Mouse (Mus musculus): ENCODE data around the gene Fgfr4. TPM values are rescaled to one million over a fixed set of nuclear protein-coding genes. Genes with fewer than 3 reads are reported as not detected.

Gene Fgfr4
- polyA plus RNA-seq (2015; fragmentation: Nextera tagmentation; extraction: Ambion mirVana) = 0.80 and 2.6 TPM in 2 replicates

- no peak within 1 kb of the TSS for H3K27ac ChIP-seq (ENCODE audit: low read length)
- H3K9ac ChIP-seq (ENCODE audit: low read length) = peak within 1 kb of the TSS; percentile 65
- H3K27me3 ChIP-seq (ENCODE audit: control insufficient read depth, insufficient read depth, low read length) = peaks cover 27% of the 10 kb centered on the region
- 2% methylated on average over 68 of the region's 68 CpGs for WGBS
- H3K9me3 ChIP-seq (replicated peaks; ENCODE audit: control insufficient read depth, low read length) = no peaks in the 10 kb centered on the region; the same call in 1 of the 2 replicates
- H3K4me2 ChIP-seq (ENCODE audit: low read depth, low read length) = peak within 1 kb of the TSS; percentile 79
- peak within 1 kb of the TSS; percentile 48 for H3K4me3 ChIP-seq (ENCODE audit: low read length)
- H3K36me3 ChIP-seq (ENCODE audit: control insufficient read depth, insufficient read depth) = no peaks in the 10 kb centered on the region
- H3K4me1 ChIP-seq (ENCODE audit: control insufficient read depth, insufficient read depth, low read length) = peaks cover 5% of the 10 kb centered on the region
- ATAC-seq (replicated peaks; ENCODE audit: extremely low read depth, insufficient read depth, low FRiP score) = no peak
Observed at GRCm38 (mm10) chr13:55152621-55153415, at the start of gene Fgfr4. Gene Fgfr4, plus strand, starts transcription at chr13:55152640.

DNA sequence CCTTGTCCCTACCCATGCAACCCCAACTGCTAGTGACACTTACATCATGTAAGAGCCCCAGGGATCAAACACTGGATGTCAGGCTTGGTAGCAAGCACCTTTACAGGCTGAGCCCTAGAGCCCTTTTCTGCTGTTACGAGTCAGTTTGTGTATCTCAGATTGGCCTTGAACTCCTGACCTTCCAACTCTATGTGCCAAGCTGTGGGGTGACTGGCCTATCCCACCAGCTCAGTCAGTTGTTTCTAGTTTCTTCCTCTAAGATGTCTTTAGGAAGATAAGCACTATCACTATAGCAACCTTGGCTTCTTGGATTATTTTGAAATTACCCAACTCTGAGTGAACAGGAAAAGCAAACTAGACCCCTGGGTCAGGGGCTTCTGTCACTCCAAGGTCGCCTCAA, 49.1 kb upstream of the Fgfr4 start:
- Histone ChIP-seq H3K4me3 (ENCODE audit: low read length) (no peak overlapping the region), H3K36me3 (ENCODE audit: control insufficient read depth, insufficient read depth) (peaks cover 4% of the 10 kb centered on the region; the same call in 1 of the 2 replicates), H3K4me1 (ENCODE audit: control insufficient read depth, insufficient read depth, low read length) (peaks cover 29% of the 10 kb centered on the region), H3K9ac (ENCODE audit: low read length) (no peak overlapping the region), H3K27ac (ENCODE audit: low read length) (no peak overlapping the region), H3K27me3 (ENCODE audit: control insufficient read depth, insufficient read depth, low read length) (no peaks in the 10 kb centered on the region), H3K9me3 (replicated peaks; ENCODE audit: control insufficient read depth, low read length) (no peaks in the 10 kb centered on the region), H3K4me2 (ENCODE audit: low read depth, low read length) (no peak overlapping the region)
- 54% methylated on average over 2 of the region's 2 CpGs for WGBS
- ATAC-seq (replicated peaks; ENCODE audit: extremely low read depth, insufficient read depth, low FRiP score) = no peak

DNA sequence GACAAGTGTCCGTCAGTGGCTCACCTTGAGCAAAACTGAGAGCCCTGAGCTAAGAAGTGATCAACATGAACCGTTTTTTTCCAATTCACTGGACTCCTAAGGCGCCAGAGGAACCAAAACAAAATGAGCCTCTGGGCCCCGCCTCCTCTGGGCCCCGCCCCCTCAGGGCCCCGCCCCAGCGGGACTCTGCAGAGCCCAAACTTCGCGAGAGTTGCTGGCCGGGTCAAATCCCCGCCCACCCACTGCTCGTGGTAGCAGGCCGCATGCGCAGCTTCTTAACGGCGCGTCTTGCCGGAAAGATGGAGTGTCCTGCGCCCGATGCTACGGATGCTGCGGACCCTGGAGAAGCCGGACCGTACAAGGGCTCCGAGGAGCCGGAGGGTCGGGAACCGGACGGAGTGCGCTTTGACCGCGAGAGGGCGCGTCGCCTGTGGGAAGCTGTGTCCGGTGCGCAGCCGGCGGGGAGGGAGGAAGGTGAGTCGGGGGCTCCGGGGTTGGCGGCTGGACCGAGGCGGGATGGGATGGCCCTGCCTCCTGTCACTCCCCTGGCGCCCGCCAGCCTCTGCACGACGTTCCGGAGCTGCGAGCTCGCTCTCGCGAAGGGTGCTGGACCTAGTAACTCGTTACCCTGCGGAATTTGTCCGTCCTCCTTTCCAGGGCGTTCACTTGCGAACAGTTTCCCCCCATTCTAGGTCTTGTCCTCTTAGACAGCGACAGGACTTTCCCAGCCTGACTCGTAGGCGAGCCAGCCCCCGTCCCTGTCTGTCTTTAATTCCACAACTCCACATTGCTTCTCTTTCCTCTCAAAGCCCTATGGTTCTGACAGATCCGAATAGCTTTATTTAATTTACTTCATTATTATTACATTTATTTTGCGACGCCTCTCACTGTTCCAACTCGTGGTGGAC, 47.1 kb upstream of the Fgfr4 start, which contains the start of gene Zfp346:
TSS of gene Zfp346 (plus strand) at position 267 of the 908 bp plus-strand sequence.
- Histone ChIP-seq H3K9ac (ENCODE audit: low read length) (peak within 1 kb of the TSS; percentile 83), H3K9me3 (replicated peaks; ENCODE audit: control insufficient read depth, low read length) (no peaks in the 10 kb centered on the region), H3K4me2 (ENCODE audit: low read depth, low read length) (peak within 1 kb of the TSS; percentile 91), H3K4me3 (ENCODE audit: low read length) (peak within 1 kb of the TSS; percentile 83), H3K27me3 (ENCODE audit: control insufficient read depth, insufficient read depth, low read length) (no peaks in the 10 kb centered on the region), H3K36me3 (ENCODE audit: control insufficient read depth, insufficient read depth) (peaks cover 4% of the 10 kb centered on the region; the same call in 1 of the 2 replicates), H3K27ac (ENCODE audit: low read length) (peak within 1 kb of the TSS; percentile 84), H3K4me1 (ENCODE audit: control insufficient read depth, insufficient read depth, low read length) (peaks cover 22% of the 10 kb centered on the region)
- peak; percentile 93 for ATAC-seq (replicated peaks; ENCODE audit: extremely low read depth, insufficient read depth, low FRiP score)
- WGBS = under 1% methylated on average over 66 of the region's 66 CpGs

GRCm38 (mm10) chr13:55105953-55106691, 46.3 kb upstream of the Fgfr4 start:
- Histone ChIP-seq H3K4me3 (ENCODE audit: low read length) (peak overlapping the region; percentile 83), H3K36me3 (ENCODE audit: control insufficient read depth, insufficient read depth) (peaks cover 4% of the 10 kb centered on the region; the same call in 1 of the 2 replicates), H3K9ac (ENCODE audit: low read length) (peak overlapping the region; percentile 83), H3K9me3 (replicated peaks; ENCODE audit: control insufficient read depth, low read length) (no peaks in the 10 kb centered on the region), H3K4me1 (ENCODE audit: control insufficient read depth, insufficient read depth, low read length) (peaks cover 22% of the 10 kb centered on the region), H3K4me2 (ENCODE audit: low read depth, low read length) (peak overlapping the region; percentile 91), H3K27me3 (ENCODE audit: control insufficient read depth, insufficient read depth, low read length) (no peaks in the 10 kb centered on the region), H3K27ac (ENCODE audit: low read length) (peak overlapping the region; percentile 84)
- ATAC-seq (replicated peaks; ENCODE audit: extremely low read depth, insufficient read depth, low FRiP score) = no peak
- 12% methylated on average over 8 of the region's 8 CpGs for WGBS

GRCm38 (mm10) chr13:55107116-55107515, 45.3 kb upstream of the Fgfr4 start:
- peak overlapping the region; percentile 45 for H3K9ac ChIP-seq (ENCODE audit: low read length)
- H3K4me1 ChIP-seq (ENCODE audit: control insufficient read depth, insufficient read depth, low read length) = peaks cover 22% of the 10 kb centered on the region
- H3K4me2 ChIP-seq (ENCODE audit: low read depth, low read length) = peak overlapping the region; percentile 91
- peaks cover 4% of the 10 kb centered on the region; the same call in 1 of the 2 replicates for H3K36me3 ChIP-seq (ENCODE audit: control insufficient read depth, insufficient read depth)
- H3K9me3 ChIP-seq (replicated peaks; ENCODE audit: control insufficient read depth, low read length) = no peaks in the 10 kb centered on the region
- ATAC-seq (replicated peaks; ENCODE audit: extremely low read depth, insufficient read depth, low FRiP score) = no peak
- H3K4me3 ChIP-seq (ENCODE audit: low read length) = no peak overlapping the region
- H3K27me3 ChIP-seq (ENCODE audit: control insufficient read depth, insufficient read depth, low read length) = no peaks in the 10 kb centered on the region
- 67% methylated on average over 4 of the region's 4 CpGs for WGBS
- peak overlapping the region; percentile 94 for H3K27ac ChIP-seq (ENCODE audit: low read length)

DNA sequence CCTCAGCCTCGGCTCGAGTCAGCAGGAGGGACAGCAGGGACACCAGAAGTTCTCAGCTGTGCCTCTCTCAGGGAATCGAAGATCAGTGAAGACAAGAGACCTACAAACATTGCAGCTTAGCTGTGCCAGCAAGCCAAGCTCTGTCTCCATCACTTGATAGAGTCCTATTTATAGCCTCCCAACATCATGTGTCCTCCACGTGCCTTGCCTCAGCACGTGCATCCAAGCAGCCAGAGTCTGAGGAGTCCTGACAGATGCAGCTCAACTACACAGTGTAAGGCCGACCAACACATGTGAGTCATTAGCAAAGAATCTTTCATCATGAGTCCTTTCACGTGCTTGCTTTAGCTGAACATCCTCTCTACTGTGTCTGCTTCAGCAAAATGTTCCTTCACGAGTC, 44.7 kb upstream of the Fgfr4 start:
- Histone ChIP-seq H3K9me3 (replicated peaks; ENCODE audit: control insufficient read depth, low read length) (no peaks in the 10 kb centered on the region), H3K4me2 (ENCODE audit: low read depth, low read length) (peak overlapping the region; percentile 91; the same call in 1 of the 2 replicates), H3K4me3 (ENCODE audit: low read length) (no peak overlapping the region), H3K27ac (ENCODE audit: low read length) (peak overlapping the region; percentile 94), H3K4me1 (ENCODE audit: control insufficient read depth, insufficient read depth, low read length) (peaks cover 22% of the 10 kb centered on the region), H3K36me3 (ENCODE audit: control insufficient read depth, insufficient read depth) (peaks cover 4% of the 10 kb centered on the region; the same call in 1 of the 2 replicates), H3K9ac (ENCODE audit: low read length) (peak overlapping the region; percentile 45), H3K27me3 (ENCODE audit: control insufficient read depth, insufficient read depth, low read length) (no peaks in the 10 kb centered on the region)
- peak; percentile 66 for ATAC-seq (replicated peaks; ENCODE audit: extremely low read depth, insufficient read depth, low FRiP score)
- WGBS = 37% methylated on average over 8 of the region's 8 CpGs

DNA sequence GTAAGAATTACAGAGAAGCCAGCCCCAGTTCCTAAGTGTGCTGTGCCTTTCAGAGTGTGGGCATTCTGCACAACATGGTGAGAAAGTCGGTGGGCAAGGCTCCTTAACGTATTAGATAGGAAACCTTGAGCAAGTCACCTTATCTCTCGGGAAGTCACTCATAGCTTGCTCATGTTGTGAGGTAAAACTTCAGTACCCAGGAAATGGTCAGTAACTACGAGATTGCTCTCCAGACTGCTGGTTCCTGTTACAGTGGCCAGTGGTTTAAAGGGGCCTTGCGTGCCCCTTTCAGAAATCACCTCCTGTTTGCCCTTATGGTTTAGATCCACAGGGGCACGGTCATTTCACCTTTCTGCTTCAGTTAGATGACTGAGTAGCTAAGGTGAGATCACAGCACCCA, 38.1 kb upstream of the Fgfr4 start:
- no peak for ATAC-seq (replicated peaks; ENCODE audit: extremely low read depth, insufficient read depth, low FRiP score)
- Histone ChIP-seq H3K36me3 (ENCODE audit: control insufficient read depth, insufficient read depth) (peaks cover 37% of the 10 kb centered on the region), H3K27me3 (ENCODE audit: control insufficient read depth, insufficient read depth, low read length) (no peaks in the 10 kb centered on the region), H3K4me1 (ENCODE audit: control insufficient read depth, insufficient read depth, low read length) (no peaks in the 10 kb centered on the region), H3K27ac (ENCODE audit: low read length) (no peak overlapping the region), H3K4me2 (ENCODE audit: low read depth, low read length) (no peak overlapping the region), H3K9me3 (replicated peaks; ENCODE audit: control insufficient read depth, low read length) (no peaks in the 10 kb centered on the region), H3K9ac (ENCODE audit: low read length) (no peak overlapping the region), H3K4me3 (ENCODE audit: low read length) (no peak overlapping the region)
- 67% methylated on average over 6 of the region's 6 CpGs for WGBS

GRCm38 (mm10) chr13:55124903-55125302, 27.5 kb upstream of the Fgfr4 start:
- Histone ChIP-seq H3K27ac (ENCODE audit: low read length) (no peak overlapping the region), H3K9me3 (replicated peaks; ENCODE audit: control insufficient read depth, low read length) (no peaks in the 10 kb centered on the region), H3K4me2 (ENCODE audit: low read depth, low read length) (no peak overlapping the region), H3K27me3 (ENCODE audit: control insufficient read depth, insufficient read depth, low read length) (no peaks in the 10 kb centered on the region), H3K36me3 (ENCODE audit: control insufficient read depth, insufficient read depth) (peaks cover 39% of the 10 kb centered on the region), H3K4me1 (ENCODE audit: control insufficient read depth, insufficient read depth, low read length) (no peaks in the 10 kb centered on the region), H3K9ac (ENCODE audit: low read length) (no peak overlapping the region), H3K4me3 (ENCODE audit: low read length) (no peak overlapping the region)
- ATAC-seq (replicated peaks; ENCODE audit: extremely low read depth, insufficient read depth, low FRiP score) = no peak
- WGBS = 80% methylated on average over 6 of the region's 6 CpGs
